Mouse (Mus musculus) hindbrain, embryonic 12.5 days (tissue): ENCODE measurements at regions not wholly inside any gene's neighbourhood (a gene's known extent, or its start where the extent isn't known, plus 50 kb on each side); places are given as distances from the start of the nearest gene placed in this dataset.

Source experiments
- ATAC-seq: fragments of 200-750 bp; cut with Nextera tagmentation; 2 replicates; pipeline ENCODE4 v1.8.0; 2017; ENCODE audit warnings: moderate TSS enrichment; ENCODE audit not compliant: low FRiP score
- H3K27ac ChIP-seq: fragments of 300-500 bp; sonication (generic); 2 replicates; pipeline ENCODE4 v1.5.1; 2016; ENCODE audit warnings: mild to moderate bottlenecking
- H3K27me3 ChIP-seq: fragments of 300-500 bp; sonication (generic); 2 replicates; pipeline ENCODE4 v1.6.1; 2016; ENCODE audit warnings: mild to moderate bottlenecking
- H3K36me3 ChIP-seq: fragments of 300-500 bp; sonication (generic); 2 replicates; pipeline ENCODE4 v1.6.1; 2016; ENCODE audit warnings: mild to moderate bottlenecking
- H3K4me1 ChIP-seq: fragments of 300-500 bp; sonication (generic); 2 replicates; pipeline ENCODE4 v1.6.1; 2016
- H3K4me2 ChIP-seq: fragments of 300-500 bp; sonication (generic); replicated peaks from 2 replicates; pipeline ENCODE4 v1.6.1; 2016; ENCODE audit warnings: mild to moderate bottlenecking
- H3K4me3 ChIP-seq: fragments of 300-500 bp; sonication (generic); 2 replicates; pipeline ENCODE4 v1.5.1; 2016; ENCODE audit warnings: mild to moderate bottlenecking
- H3K9ac ChIP-seq: fragments of 300-500 bp; sonication (generic); 2 replicates; pipeline ENCODE4 v1.6.1; 2016; ENCODE audit warnings: mild to moderate bottlenecking, moderate library complexity
- H3K9me3 ChIP-seq: fragments of 300-500 bp; sonication (generic); replicated peaks from 2 replicates; pipeline ENCODE4 v1.6.1; 2016; ENCODE audit warnings: mild to moderate bottlenecking
- WGBS: fragments of 180-500 bp; shearing (Covaris S2); methylation state at CpG from one replicate; pipeline ENCODE4 v1.1.7; 2016; 5-methylcytosine and 5-hydroxymethylcytosine counted together

DNA sequence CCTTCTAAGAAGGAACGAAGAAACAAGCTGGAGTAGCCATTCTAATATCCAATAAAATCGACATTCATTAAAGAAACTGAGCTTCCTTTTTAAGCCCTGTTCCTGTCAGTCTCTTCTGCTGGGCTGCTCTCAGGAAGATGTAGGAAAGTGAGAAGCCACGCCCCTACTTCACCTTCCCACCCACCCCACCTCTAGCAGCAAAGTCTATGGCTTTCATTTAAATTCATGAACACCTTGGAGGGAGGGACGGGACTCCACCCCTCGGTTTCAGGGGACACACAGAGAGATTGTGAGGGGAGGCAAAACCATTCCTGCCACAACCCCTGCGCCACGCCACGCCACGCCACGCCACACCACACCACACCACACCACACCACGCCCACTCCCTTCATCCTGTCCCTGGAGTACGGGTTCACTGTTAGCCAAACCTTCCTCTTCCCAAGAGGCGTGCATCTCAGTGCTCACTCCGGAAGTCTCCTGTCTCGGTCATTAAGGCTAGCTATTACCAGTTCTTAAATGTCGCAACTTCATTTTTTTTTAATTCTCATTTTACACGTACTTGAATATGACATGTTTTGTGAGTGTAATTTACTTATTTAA lies 132.0 kb upstream of the Mkln1 start:
- 67% methylated on average over 17 of the region's 17 CpGs for WGBS

DNA sequence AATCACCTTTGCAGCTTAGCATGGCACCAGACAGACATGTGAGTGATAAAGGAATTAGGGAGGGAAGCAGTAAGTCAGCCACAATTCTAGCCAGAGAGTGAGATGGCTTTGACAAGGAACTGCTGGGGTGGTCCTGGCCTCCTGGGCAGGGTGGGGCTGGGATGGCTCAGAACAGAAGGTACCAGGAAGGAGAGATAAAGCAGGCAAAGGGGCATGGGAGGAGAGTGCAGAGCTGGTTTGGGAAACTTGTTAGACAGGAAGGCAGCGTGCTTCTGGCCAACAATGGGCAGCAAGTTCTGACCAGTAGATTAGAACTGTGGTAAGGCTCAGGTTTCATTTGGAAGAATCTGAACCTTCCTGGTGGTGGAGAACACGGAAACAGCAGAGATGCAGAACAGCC lies 130.5 kb upstream of the Mkln1 start:
- H3K9me3 ChIP-seq, result no peaks in the 10 kb centered on the region
- H3K27ac ChIP-seq, result no peak overlapping the region
- no peak overlapping the region for H3K4me3 ChIP-seq
- H3K4me1 ChIP-seq, result no peaks in the 10 kb centered on the region
- H3K36me3 ChIP-seq, result no peaks in the 10 kb centered on the region
- no peaks in the 10 kb centered on the region for H3K27me3 ChIP-seq
- 69% methylated on average over 2 of the region's 2 CpGs for WGBS
- no peak overlapping the region for H3K9ac ChIP-seq
- no peak overlapping the region for H3K4me2 ChIP-seq
- ATAC-seq, result no peak

More for the DNA sequence above, 132.0 kb upstream of the Mkln1 start:
- Histone ChIP-seq H3K4me1 (no peaks in the 10 kb centered on the region), H3K4me3 (no peak overlapping the region), H3K9me3 (no peaks in the 10 kb centered on the region), H3K27me3 (no peaks in the 10 kb centered on the region), H3K4me2 (no peak overlapping the region), H3K27ac (no peak overlapping the region), H3K9ac (no peak overlapping the region), H3K36me3 (no peaks in the 10 kb centered on the region)
- ATAC-seq, result no peak

DNA sequence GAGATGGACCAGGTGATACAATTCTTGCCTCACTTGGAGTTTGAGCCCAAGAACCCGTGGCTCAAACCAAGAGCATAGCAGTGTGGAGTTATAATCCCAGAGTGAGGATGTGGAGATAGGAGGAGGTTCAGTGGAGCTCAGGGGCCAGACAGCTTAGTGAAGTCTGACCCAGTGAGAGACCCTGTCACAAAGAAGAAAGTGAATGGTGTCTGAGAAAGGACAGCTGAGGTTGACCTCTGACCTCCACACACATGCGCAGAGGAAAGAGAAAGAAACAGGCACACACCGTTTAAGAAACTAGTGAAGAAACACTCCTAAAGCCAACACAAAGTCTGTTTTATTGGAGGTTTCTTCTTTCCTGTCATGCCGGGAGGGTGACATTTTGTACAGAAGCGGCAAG lies 124.7 kb upstream of the Mkln1 start:
- peaks cover 4% of the 10 kb centered on the region; the same call in 1 of the 2 replicates for H3K4me1 ChIP-seq
- no peak for ATAC-seq
- H3K36me3 ChIP-seq, result no peaks in the 10 kb centered on the region
- no peak overlapping the region for H3K27ac ChIP-seq
- H3K9me3 ChIP-seq, result no peaks in the 10 kb centered on the region
- H3K27me3 ChIP-seq, result no peaks in the 10 kb centered on the region
- no peak overlapping the region for H3K9ac ChIP-seq
- H3K4me2 ChIP-seq, result no peak overlapping the region
- WGBS, result 51% methylated on average over 5 of the region's 5 CpGs
- no peak overlapping the region for H3K4me3 ChIP-seq

DNA sequence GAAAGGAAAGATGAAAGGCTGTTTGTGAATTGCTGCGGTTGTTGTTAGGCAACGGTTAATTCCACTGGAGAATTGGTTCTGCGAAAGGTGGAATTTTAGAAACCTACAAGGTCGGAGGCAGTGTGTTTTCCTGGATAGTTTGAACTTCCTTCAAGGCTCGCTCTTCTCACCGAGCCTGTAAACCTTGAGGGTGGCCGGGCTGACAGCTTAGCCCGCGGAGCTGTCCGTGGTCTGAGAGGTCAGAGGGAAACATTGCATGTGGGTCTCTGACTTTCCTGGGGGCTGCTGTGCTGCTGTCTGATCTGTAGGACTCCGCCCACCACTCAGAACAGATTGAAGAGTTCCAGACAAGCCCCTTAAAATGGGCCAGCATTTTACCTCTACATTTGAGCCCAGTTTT lies 124.3 kb upstream of the Mkln1 start:
- ATAC-seq, result no peak
- H3K36me3 ChIP-seq, result no peaks in the 10 kb centered on the region
- H3K4me1 ChIP-seq, result peaks cover 4% of the 10 kb centered on the region; the same call in 1 of the 2 replicates
- WGBS, result 26% methylated on average over 11 of the region's 11 CpGs
- no peak overlapping the region for H3K27ac ChIP-seq
- H3K4me2 ChIP-seq, result no peak overlapping the region
- H3K4me3 ChIP-seq, result no peak overlapping the region
- no peaks in the 10 kb centered on the region for H3K9me3 ChIP-seq
- H3K9ac ChIP-seq, result no peak overlapping the region
- no peaks in the 10 kb centered on the region for H3K27me3 ChIP-seq

GRCm38 (mm10) chr6:31277792-31278191 lies 120.7 kb upstream of the Mkln1 start:
- no peak overlapping the region for H3K4me3 ChIP-seq
- H3K9ac ChIP-seq, result no peak overlapping the region
- ATAC-seq, result no peak
- H3K36me3 ChIP-seq, result no peaks in the 10 kb centered on the region
- no peaks in the 10 kb centered on the region for H3K27me3 ChIP-seq
- H3K4me2 ChIP-seq, result no peak overlapping the region
- H3K9me3 ChIP-seq, result no peaks in the 10 kb centered on the region
- H3K4me1 ChIP-seq, result peaks cover 4% of the 10 kb centered on the region; the same call in 1 of the 2 replicates
- 64% methylated on average over 9 of the region's 9 CpGs for WGBS
- no peak overlapping the region for H3K27ac ChIP-seq

DNA sequence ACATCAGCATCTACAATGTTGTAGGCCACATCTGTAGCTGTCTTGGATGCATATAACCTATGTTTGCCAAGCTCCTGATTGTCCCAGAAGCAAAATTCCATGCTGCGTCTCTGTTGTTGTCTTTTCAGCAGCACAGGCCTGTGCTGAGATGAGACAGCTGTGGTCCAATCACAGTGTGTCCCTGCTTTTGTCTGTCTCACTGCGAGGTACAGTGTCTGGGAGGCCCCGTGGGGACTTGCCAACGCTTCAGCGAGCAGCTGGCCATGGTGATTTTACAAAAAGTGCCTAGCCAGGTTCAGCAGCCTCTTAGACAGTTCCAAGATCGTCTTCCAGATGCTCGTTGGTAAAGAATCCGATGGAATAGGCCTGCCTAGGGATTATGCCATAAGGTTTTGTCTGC lies 114.6 kb upstream of the Mkln1 start:
- Histone ChIP-seq H3K27ac (no peak overlapping the region), H3K9me3 (no peaks in the 10 kb centered on the region), H3K36me3 (no peaks in the 10 kb centered on the region), H3K4me3 (no peak overlapping the region), H3K9ac (no peak overlapping the region), H3K4me1 (peaks cover 5% of the 10 kb centered on the region), H3K27me3 (no peaks in the 10 kb centered on the region), H3K4me2 (no peak overlapping the region)
- ATAC-seq, result peak; percentile 56; the same call in 1 of the 2 replicates
- WGBS, result 56% methylated on average over 8 of the region's 8 CpGs

GRCm38 (mm10) chr6:31284390-31284789 lies 114.1 kb upstream of the Mkln1 start:
- Histone ChIP-seq H3K4me1 (peaks cover 5% of the 10 kb centered on the region), H3K4me2 (no peak overlapping the region), H3K27me3 (no peaks in the 10 kb centered on the region), H3K36me3 (no peaks in the 10 kb centered on the region), H3K27ac (no peak overlapping the region), H3K4me3 (no peak overlapping the region), H3K9me3 (no peaks in the 10 kb centered on the region), H3K9ac (no peak overlapping the region)
- 85% methylated on average over 10 of the region's 10 CpGs for WGBS
- no peak for ATAC-seq

DNA sequence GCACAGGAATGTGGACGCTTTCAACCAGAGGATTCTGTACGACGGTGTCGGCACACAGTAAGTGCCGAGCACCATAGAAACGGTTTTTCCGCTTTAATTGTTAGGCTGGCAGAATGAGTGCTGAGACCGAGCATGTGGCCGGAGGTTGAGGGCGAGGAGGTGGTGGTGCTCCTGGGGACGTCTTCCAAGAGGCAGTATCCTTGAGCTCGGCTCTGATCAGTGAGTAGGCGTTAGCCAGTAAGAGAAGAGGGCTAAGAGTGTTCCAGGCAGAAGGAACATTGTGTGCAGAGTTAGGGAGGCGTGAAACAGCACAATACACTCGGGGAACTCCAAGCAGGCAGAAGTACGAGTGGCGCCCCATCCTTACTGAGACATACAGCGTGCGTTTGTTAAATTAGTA lies 113.5 kb upstream of the Mkln1 start:
- Histone ChIP-seq H3K4me1 (peaks cover 5% of the 10 kb centered on the region), H3K9ac (no peak overlapping the region), H3K27me3 (no peaks in the 10 kb centered on the region), H3K4me3 (no peak overlapping the region), H3K36me3 (no peaks in the 10 kb centered on the region), H3K4me2 (no peak overlapping the region), H3K9me3 (no peaks in the 10 kb centered on the region), H3K27ac (no peak overlapping the region)
- WGBS, result 73% methylated on average over 19 of the region's 19 CpGs
- no peak for ATAC-seq

DNA sequence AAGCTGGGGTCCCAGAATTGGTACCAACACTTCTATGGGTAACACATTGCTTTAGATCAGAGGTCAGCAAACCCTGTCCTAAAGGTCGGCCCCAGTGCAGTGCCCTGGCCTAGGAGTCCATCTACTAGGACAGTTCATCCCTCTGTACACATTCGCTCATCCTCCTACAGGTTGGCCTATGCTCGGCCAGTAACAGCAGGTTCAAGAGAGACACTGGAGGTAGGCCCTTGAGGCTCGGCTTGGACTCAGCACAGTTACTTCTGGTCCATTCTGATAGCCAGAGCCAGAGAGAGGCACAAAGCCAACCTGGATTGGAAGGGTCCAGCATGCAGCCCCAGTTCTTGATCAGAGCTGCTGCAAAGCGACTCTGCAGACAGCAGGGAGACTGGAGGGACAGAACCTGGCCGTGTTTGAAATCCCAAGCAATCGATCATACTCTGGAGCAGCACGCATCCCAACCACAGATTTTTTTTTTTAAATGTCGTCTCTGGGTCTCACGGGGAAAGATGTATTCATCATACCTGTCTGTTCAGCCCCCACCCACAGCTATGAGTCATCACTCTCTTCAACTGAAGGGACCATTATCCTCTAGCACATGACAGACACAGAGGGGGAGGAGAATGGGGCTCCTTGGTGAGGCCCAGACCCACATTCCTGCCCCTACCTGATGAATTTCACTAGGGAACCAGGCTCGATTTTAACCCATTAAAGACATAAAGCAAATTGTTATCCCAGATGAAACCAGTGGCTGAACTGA lies 112.4 kb upstream of the Mkln1 start:
- Histone ChIP-seq H3K27ac (no peak overlapping the region), H3K27me3 (no peaks in the 10 kb centered on the region), H3K9ac (no peak overlapping the region), H3K4me3 (no peak overlapping the region), H3K36me3 (no peaks in the 10 kb centered on the region), H3K9me3 (no peaks in the 10 kb centered on the region), H3K4me1 (peaks cover 5% of the 10 kb centered on the region), H3K4me2 (no peak overlapping the region)
- no peak for ATAC-seq
- 74% methylated on average over 11 of the region's 11 CpGs for WGBS

DNA sequence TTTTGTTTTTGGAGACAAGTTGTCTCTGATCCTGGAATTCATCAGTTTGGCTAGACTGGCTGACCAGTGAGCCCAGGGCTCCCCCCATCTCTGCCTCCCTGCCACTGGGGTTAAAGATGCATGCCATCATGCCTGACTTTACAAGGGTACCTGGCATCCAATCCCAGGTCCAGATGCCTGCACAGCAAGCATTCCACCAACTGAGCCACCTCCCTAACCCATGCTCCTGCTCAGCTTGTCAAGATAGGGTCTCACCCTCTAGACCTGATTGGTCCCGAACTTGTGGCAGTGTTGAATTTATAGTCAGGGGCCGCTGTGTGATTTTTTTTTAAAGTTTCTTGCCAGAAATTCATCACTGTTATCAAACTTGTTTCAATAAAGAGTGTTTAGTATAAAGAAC lies 111.4 kb upstream of the Mkln1 start:
- ATAC-seq, result no peak
- Histone ChIP-seq H3K4me3 (no peak overlapping the region), H3K9ac (no peak overlapping the region), H3K36me3 (no peaks in the 10 kb centered on the region), H3K9me3 (no peaks in the 10 kb centered on the region), H3K27me3 (no peaks in the 10 kb centered on the region), H3K27ac (no peak overlapping the region), H3K4me2 (no peak overlapping the region), H3K4me1 (peaks cover 5% of the 10 kb centered on the region)
- 84% methylated on average over 2 of the region's 2 CpGs for WGBS

- ATAC-seq, result no peak
- H3K27ac ChIP-seq, result no peak overlapping the region
- H3K27me3 ChIP-seq, result no peaks in the 10 kb centered on the region
- H3K4me1 ChIP-seq, result peaks cover 5% of the 10 kb centered on the region
- H3K9ac ChIP-seq, result no peak overlapping the region
- no peak overlapping the region for H3K4me3 ChIP-seq
- no peaks in the 10 kb centered on the region for H3K9me3 ChIP-seq
- H3K4me2 ChIP-seq, result no peak overlapping the region
- WGBS, result 69% methylated on average over 7 of the region's 7 CpGs
- H3K36me3 ChIP-seq, result no peaks in the 10 kb centered on the region
These were observed 110.8 kb upstream of the Mkln1 start for GRCm38 (mm10) chr6:31287686-31288085.

DNA sequence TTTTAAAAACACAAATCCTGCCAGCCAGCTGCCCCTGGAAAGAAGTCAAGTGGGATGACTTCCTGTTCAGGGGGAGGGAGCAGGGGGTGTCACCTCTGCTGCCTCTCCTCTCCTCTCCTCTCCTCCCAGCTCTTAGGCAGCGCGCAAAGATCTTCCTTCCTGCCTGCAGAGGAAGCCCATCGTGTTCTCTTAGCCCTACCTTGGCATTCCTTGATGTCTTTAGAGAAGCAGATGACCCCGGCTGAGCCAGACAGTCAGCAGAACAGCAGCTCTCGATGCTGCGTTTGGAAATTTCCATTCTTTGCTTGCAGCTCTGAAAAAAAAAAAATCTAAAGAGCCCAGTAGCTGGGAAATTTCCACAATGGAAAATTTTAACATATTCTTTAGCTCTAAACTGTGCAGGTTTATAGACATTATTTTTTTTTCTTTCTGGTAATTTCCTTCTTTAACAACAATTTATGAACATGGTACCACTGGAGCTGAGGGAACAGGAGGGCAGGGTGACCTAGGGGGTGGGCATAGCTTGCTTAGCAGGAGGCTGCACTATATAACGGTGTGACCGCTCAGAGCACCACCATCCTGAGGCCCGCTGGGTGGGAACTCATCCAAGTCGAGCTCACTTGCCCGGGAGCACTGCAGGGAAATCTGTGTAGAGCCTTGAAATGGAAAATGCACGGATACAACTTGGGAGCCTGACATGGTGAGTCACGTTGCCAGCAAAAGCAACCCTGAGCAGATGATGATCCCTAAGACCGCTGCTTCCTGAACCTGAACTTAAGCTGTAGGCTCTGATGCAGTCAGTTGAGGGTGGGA lies 109.9 kb upstream of the Mkln1 start:
- H3K27ac ChIP-seq, result no peak overlapping the region
- no peak overlapping the region for H3K4me3 ChIP-seq
- no peaks in the 10 kb centered on the region for H3K36me3 ChIP-seq
- no peak for ATAC-seq
- WGBS, result 51% methylated on average over 14 of the region's 14 CpGs
- no peaks in the 10 kb centered on the region for H3K9me3 ChIP-seq
- H3K9ac ChIP-seq, result no peak overlapping the region
- H3K4me2 ChIP-seq, result no peak overlapping the region
- peaks cover 5% of the 10 kb centered on the region for H3K4me1 ChIP-seq
- H3K27me3 ChIP-seq, result no peaks in the 10 kb centered on the region
